Mouse (Mus musculus) brown adipose tissue, adult 24 weeks (tissue): Measurements from ENCODE around the gene Aspa. TPM values are rescaled to one million over a fixed set of nuclear protein-coding genes. Genes with fewer than 3 reads are reported as not detected.

Source experiments
- H3K27ac ChIP-seq: fragments of 200-500 bp; replicated peaks from 2 replicates; pipeline ENCODE4 v1.5.1; 2012; ENCODE audit warnings: low read depth, mild to moderate bottlenecking, low read length
- H3K4me1 ChIP-seq: fragments of 200-500 bp; 2 replicates; pipeline ENCODE4 v1.6.1; 2012; ENCODE audit warnings: low read length, mixed read lengths; ENCODE audit not compliant: control insufficient read depth, insufficient read depth, insufficient read length
- H3K4me3 ChIP-seq: fragments of 200-500 bp; 2 replicates; pipeline ENCODE4 v1.5.1; 2012; ENCODE audit warnings: low read depth, mild to moderate bottlenecking, low read length, moderate library complexity; ENCODE audit not compliant: insufficient read depth
- polyA plus RNA-seq: library from polyadenylated mRNA; stranded (reverse); fragments of >200 nt; gene quantifications from 2 replicates; pipeline ENCODE4 v1.2.4, GENCODE M21; 2012; ENCODE audit not compliant: missing spikeins, insufficient read depth, insufficient read length

The Aspa gene
- polyA plus RNA-seq, 1 experiment = 163 TPM

DNA sequence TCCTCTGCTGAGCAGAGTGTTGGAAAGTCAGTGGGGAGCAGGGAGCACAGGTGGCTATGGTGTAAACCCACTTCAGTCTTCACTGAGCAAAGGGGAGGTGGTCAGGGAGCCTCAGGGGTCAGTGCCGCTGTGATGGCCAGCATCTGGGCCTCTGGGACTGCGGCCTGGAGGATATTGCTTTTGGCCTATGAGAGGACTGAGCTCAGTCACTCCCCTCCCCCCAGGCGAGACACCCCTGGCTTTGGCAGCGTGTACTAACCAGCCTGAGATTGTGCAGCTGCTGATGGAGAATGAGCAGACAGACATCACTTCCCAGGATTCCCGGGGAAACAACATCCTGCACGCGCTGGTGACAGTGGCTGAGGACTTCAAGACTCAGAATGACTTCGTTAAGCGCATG, 46.0 kb downstream of the Aspa start:
- no peak overlapping the region for H3K27ac ChIP-seq
- H3K4me1 ChIP-seq = peaks cover 5% of the 10 kb centered on the region
- no peak overlapping the region for H3K4me3 ChIP-seq

DNA sequence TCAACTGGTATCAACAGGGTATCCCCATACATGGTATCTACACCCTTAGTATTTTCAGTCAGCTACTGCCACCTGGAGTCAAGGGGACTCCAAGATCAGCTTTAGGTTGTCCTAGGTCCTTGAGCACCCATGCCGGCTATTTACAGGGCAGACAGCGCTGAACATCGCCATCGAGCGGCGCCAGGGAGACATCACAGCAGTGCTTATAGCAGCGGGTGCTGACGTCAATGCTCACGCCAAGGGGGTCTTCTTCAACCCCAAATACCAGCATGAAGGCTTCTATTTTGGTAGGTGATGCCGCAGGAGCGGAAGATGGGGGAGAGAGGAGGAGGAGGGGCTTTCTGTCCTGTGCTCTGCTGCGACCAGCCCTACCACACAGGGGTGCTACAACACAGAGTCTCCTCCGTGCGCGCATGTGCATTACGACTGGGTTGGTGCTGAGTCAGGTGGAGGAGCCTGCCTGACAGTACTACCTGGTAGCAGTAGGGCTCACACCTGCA, 47.8 kb downstream of the Aspa start:
- peak overlapping the region; percentile 49 for H3K4me3 ChIP-seq
- no peak overlapping the region for H3K27ac ChIP-seq
- peaks cover 5% of the 10 kb centered on the region for H3K4me1 ChIP-seq

DNA sequence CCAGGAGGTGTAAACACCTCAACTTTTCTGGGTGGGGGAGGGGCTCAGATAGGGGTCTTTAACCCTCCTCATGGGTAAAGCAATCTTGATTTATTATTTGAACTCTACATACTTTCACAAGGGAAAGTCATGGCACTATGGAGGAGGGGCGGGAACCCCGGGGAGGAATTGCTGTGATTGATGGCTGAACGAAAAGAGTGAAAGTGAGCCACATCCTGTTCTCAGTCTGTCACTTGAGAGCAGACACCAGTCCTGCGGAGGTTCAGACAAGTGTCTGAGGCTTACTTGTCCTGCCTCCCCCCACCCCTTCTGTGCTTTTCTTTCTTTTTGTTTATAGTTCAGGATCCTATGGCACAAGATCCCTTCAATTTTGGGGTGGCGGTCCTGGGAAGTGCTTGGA, 48.7 kb downstream of the Aspa start:
- Histone ChIP-seq H3K27ac (no peak overlapping the region), H3K4me1 (peaks cover 2% of the 10 kb centered on the region), H3K4me3 (no peak overlapping the region)

DNA sequence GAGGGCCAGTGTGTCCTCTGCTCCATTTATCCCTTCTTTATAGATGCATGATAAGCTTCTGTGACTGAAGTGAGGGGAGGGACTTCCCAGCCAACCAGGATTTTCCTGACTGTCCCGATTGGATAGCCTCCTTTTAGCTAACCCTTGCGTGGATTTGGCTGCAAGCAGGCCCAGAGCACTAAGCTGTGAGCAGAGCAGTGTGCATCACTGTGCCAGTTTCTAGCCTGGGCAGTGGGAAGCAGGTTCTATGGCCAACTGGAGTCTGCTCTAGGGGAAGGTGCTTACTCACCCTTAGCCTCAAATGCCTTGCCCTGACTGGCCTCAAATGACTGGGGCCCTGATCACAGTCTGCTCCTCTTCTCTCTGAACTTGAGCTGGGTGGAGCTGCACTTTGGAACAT, 54.6 kb downstream of the Aspa start:
- Histone ChIP-seq H3K4me1 (0 out of 2 replicates have a peak, but pooled peaks cover 2% of the 10 kb centered on the region), H3K27ac (peak overlapping the region; percentile 9; the same call in 1 of the 2 replicates), H3K4me3 (no peak overlapping the region)

DNA sequence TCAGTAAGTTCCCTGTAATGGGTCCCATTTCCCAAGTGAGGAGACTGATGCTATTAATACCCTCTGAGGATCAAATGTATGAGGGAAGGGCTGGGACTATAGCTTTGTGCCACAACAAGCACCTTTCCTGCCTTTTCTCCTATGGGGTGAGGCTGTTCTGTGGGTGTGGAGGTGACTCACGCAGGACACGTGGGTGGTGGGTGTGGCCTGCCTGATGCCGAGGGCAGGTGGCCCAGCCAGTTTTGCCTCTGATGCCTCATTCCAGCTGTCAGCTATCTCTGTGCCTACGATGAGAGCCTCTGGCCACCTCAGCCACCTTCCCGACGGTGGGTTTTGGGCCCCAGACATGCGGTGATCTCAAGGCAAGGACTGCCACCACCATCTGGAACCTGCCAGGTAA, 62.1 kb downstream of the Aspa start, which contains the start of gene Trpv3:
Gene Trpv3, plus strand, starts transcription at position 122 of the 400 bp plus-strand sequence.
- no peak within 1 kb of the TSS for H3K27ac ChIP-seq
- peaks cover 2% of the 10 kb centered on the region; the same call in 1 of the 2 replicates for H3K4me1 ChIP-seq
- H3K4me3 ChIP-seq = no peak within 1 kb of the TSS

DNA sequence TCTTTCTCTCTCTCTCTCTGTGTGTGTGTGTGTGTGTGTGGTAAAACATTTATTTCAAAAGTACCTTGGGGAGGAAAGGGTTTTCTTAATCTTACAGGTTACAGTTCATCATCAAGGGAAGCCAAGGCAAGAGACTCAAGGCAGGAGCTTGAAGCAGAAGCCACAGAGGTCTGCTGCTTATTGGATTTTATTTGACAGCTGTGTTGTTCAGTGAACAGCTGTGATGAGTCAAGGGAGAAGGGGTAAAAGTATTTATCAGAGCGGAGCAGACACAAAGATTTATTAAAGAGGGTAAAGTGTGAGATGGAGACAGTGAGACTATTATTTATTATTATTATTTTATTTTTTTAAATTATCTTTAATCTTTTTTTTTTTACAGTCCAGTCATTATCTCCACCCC, 68.0 kb downstream of the Aspa start:
- peaks cover 2% of the 10 kb centered on the region; the same call in 1 of the 2 replicates for H3K4me1 ChIP-seq
- H3K27ac ChIP-seq = no peak overlapping the region
- no peak overlapping the region for H3K4me3 ChIP-seq

DNA sequence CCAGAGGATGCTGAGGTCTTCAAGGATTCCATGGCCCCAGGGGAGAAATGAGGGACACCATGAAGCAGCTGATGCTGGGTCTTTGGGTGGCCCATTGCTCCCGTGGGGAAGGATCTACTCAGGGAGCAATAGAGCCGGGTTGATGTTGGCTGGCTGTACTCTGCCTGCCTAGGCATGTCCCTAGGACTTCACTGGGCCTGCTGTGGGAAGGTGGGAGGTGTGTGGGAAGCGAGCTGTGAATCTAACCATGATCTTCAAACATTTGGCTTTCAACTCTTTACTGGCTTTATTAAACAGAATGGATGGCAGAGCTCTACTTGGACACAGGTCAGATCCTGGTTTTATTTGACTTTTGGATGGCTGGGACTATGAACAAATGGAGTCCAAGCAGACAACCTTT, 68.9 kb downstream of the Aspa start:
- H3K4me3 ChIP-seq = no peak overlapping the region

DNA sequence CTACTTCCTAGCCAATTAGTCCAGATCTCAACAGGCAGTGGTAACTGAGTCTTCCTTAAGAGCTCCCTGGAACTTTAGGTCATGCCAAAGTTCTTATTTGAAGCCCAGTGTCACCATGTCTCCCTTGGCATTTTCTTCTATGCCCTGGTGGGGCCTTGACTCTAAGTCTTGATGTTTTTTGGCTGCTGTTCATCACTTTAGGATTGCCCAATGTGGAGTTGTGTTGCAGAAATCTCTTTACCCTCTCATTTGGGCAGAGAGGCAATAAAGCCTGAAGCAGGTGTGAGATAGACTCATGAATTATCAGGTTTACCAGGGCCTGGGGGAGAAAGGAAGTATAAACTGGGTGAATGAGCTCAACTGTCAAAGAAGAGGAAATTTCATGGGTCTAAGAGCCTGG, 70.7 kb downstream of the Aspa start:
- H3K4me3 ChIP-seq = no peak overlapping the region
- H3K27ac ChIP-seq = no peak overlapping the region
- no peaks in the 10 kb centered on the region for H3K4me1 ChIP-seq

More for the DNA sequence above, 68.9 kb downstream of the Aspa start:
- Histone ChIP-seq H3K27ac (no peak overlapping the region), H3K4me1 (no peaks in the 10 kb centered on the region)

DNA sequence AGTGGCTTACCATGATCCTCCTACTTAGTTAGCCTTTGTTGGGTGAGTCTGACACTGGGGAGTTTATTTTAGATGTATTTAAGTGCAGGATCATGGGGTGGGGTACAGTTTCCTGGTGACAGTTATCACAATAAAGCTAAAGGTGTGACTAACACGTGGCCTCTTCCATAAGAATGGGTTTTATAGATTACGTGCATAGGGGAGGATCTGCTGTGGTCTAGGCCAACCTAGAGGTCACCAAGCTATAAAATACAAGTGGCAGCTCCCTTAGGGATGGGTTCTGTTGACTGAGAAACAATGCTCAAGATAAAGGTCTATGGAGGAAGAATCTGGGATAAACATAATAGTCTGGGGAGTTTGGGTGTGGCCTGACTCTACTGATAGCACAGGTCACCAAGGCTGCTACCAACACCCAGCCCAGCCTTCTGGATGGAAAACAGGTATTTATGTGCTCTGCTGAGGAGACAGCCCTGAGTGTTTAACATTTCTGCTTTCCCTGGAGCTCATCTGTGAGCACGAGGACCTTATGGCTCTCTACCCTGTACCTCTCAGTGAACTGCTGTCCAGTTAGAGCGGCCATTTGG, 71.9 kb downstream of the Aspa start:
- Histone ChIP-seq H3K27ac (no peak overlapping the region), H3K4me3 (no peak overlapping the region), H3K4me1 (no peaks in the 10 kb centered on the region)

Other genes with a start within 250 kb of the Aspa start
- gene Itgae, start 239.0 kb downstream of the Aspa start, polyA plus RNA-seq = 1.8 and 2.4 TPM in 2 replicates
- not detected in 2 replicates for gene Haspin, start 191.3 kb downstream of the Aspa start, polyA plus RNA-seq
- 53.6 and 85.8 TPM in 2 replicates for gene P2rx5, start 169.2 kb downstream of the Aspa start, polyA plus RNA-seq
- 183 and 237 TPM in 2 replicates for gene Emc6, start 152.6 kb downstream of the Aspa start, polyA plus RNA-seq
- 70.9 and 105 TPM in 2 replicates for gene Tax1bp3, start 152.5 kb downstream of the Aspa start, polyA plus RNA-seq
- gene Ctns, start 130.6 kb downstream of the Aspa start, polyA plus RNA-seq = 8.8 TPM in 2 replicates
- gene Shpk, start 130.1 kb downstream of the Aspa start, polyA plus RNA-seq = 8.2 and 9.1 TPM in 2 replicates
- gene Trpv1, start 95.3 kb downstream of the Aspa start, polyA plus RNA-seq = 0.33 and 0.75 TPM in 2 replicates
- gene Trpv3, start 62.2 kb downstream of the Aspa start, polyA plus RNA-seq = not detected in 2 replicates
- gene Gm49340, start 145 bp upstream of the Aspa start, polyA plus RNA-seq = 0.48 TPM in 1 of 2 replicates, not detected in the other
- 8.6 and 10.5 TPM in 2 replicates for gene Spata22, start 145 bp upstream of the Aspa start, polyA plus RNA-seq
- gene Olfr20, start 21.2 kb upstream of the Aspa start, polyA plus RNA-seq = not detected in 2 replicates
- not detected in 2 replicates for gene Olfr376, start 41.6 kb upstream of the Aspa start, polyA plus RNA-seq
- gene Olfr1, start 70.0 kb upstream of the Aspa start, polyA plus RNA-seq = not detected in 2 replicates
- not detected in 2 replicates for gene Olfr378, start 98.9 kb upstream of the Aspa start, polyA plus RNA-seq
- not detected in 2 replicates for gene Olfr380, start 127.9 kb upstream of the Aspa start, polyA plus RNA-seq
- not detected in 2 replicates for gene Olfr381, start 162.0 kb upstream of the Aspa start, polyA plus RNA-seq
- gene Olfr382, start 187.6 kb upstream of the Aspa start, polyA plus RNA-seq = not detected in 2 replicates